Mouse (Mus musculus) mature B cell (primary cell): ENCODE measurements around the gene Pltp.
"Not testable (repeated sequence)": the region's sequence is repeated elsewhere in the genome, so short reads cannot be mapped to it uniquely, and the experiment has no call there.

Experiments
- in situ Hi-C: fragments of 300-500 bp; cut with MboI; formaldehyde crosslinking; loops from 2 replicates; pipeline ENCODE4 v1.14.3; 2019

The Pltp gene

GRCm38 (mm10) chr2:164878509-164879227, 21.2 kb upstream of the Pltp start:
- in situ Hi-C loops, result loop anchor here (5.0 kb wide), 1 partner anchor 46 kb away; the partner anchor contains the start of genes Ctsa and Neurl2

- in situ Hi-C loops, result loop anchor here (5.0 kb wide), 1 partner anchor 45 kb away; the partner anchor contains the start of genes Ctsa and Neurl2
These were observed 20.1 kb upstream of the Pltp start for GRCm38 (mm10) chr2:164877376-164878215.

GRCm38 (mm10) chr2:164875648-164876047, 18.1 kb upstream of the Pltp start:
- in situ Hi-C loops, result loop anchor here (5.0 kb wide), 1 partner anchor 43 kb away; the partner anchor contains the start of genes Ctsa and Neurl2

GRCm38 (mm10) chr2:164874239-164874769, 16.8 kb upstream of the Pltp start:
- in situ Hi-C loops, result no loop called here

GRCm38 (mm10) chr2:164873621-164874020, 16.1 kb upstream of the Pltp start:
- in situ Hi-C loops, result no loop called here

GRCm38 (mm10) chr2:164871602-164872303, 14.2 kb upstream of the Pltp start:
- in situ Hi-C loops, result no loop called here

- in situ Hi-C loops, result no loop called here
These were observed 11.0 kb upstream of the Pltp start for GRCm38 (mm10) chr2:164868491-164868890.

- in situ Hi-C loops, result no loop called here
These were observed 10.1 kb upstream of the Pltp start for GRCm38 (mm10) chr2:164867566-164867965.

- in situ Hi-C loops, result no loop called here
These were observed 9.4 kb upstream of the Pltp start for GRCm38 (mm10) chr2:164866741-164867551.

GRCm38 (mm10) chr2:164864593-164864992, 7.1 kb upstream of the Pltp start:
- in situ Hi-C loops, result no loop called here

- in situ Hi-C loops, result not testable (repeated sequence)
These were observed 5.9 kb upstream of the Pltp start for GRCm38 (mm10) chr2:164863411-164863810.

GRCm38 (mm10) chr2:164862179-164862861, 4.8 kb upstream of the Pltp start:
- in situ Hi-C loops, result no loop called here

GRCm38 (mm10) chr2:164861094-164861493, 3.6 kb upstream of the Pltp start:
- in situ Hi-C loops, result no loop called here

GRCm38 (mm10) chr2:164859640-164860432, 2.3 kb upstream of the Pltp start:
- in situ Hi-C loops, result no loop called here

GRCm38 (mm10) chr2:164859155-164859554, 1.6 kb upstream of the Pltp start:
- in situ Hi-C loops, result no loop called here

GRCm38 (mm10) chr2:164857842-164858553, 487 bp upstream of the Pltp start:
- in situ Hi-C loops, result no loop called here

GRCm38 (mm10) chr2:164856309-164857100, 1.0 kb downstream of the Pltp start:
- in situ Hi-C loops, result no loop called here

GRCm38 (mm10) chr2:164855572-164855971, 1.9 kb downstream of the Pltp start:
- in situ Hi-C loops, result not testable (repeated sequence)
